Mouse (Mus musculus) embryonic facial prominence, embryonic 15.5 days (tissue): ENCODE results near the gene Prcd. TPM values are rescaled to one million over a fixed set of nuclear protein-coding genes. Genes with fewer than 3 reads are reported as not detected.
"Not testable (repeated sequence)": the region's sequence is repeated elsewhere in the genome, so short reads cannot be mapped to it uniquely, and the experiment has no call there.

Experiments
- ATAC-seq: fragments of 200-750 bp; cut with Nextera tagmentation; 2 replicates; pipeline ENCODE4 v1.8.0; 2017; ENCODE audit warnings: low read depth, moderate TSS enrichment; ENCODE audit not compliant: insufficient number of reproducible peaks, low FRiP score, low TSS enrichment
- H3K27ac ChIP-seq: fragments of 300-500 bp; sonication (generic); replicated peaks from 2 replicates; pipeline ENCODE4 v1.5.1; 2015; ENCODE audit warnings: mild to moderate bottlenecking, inconsistent platforms
- H3K27me3 ChIP-seq: fragments of 300-500 bp; sonication (generic); 2 replicates; pipeline ENCODE4 v1.6.1; 2015; ENCODE audit warnings: inconsistent platforms
- H3K36me3 ChIP-seq: fragments of 300-500 bp; sonication (generic); 2 replicates; pipeline ENCODE4 v1.6.1; 2015; ENCODE audit warnings: mild to moderate bottlenecking, inconsistent platforms
- H3K4me1 ChIP-seq: fragments of 300-500 bp; sonication (generic); 2 replicates; pipeline ENCODE4 v1.6.1; 2015; ENCODE audit warnings: inconsistent platforms
- H3K4me2 ChIP-seq: fragments of 300-500 bp; sonication (generic); replicated peaks from 2 replicates; pipeline ENCODE4 v1.6.1; 2015; ENCODE audit warnings: mild to moderate bottlenecking, inconsistent platforms
- H3K4me3 ChIP-seq: fragments of 300-500 bp; sonication (generic); replicated peaks from 2 replicates; pipeline ENCODE4 v1.5.1; 2015; ENCODE audit warnings: mild to moderate bottlenecking, inconsistent platforms
- H3K9ac ChIP-seq: fragments of 300-500 bp; sonication (generic); 2 replicates; pipeline ENCODE4 v1.6.1; 2015; ENCODE audit warnings: inconsistent platforms
- H3K9me3 ChIP-seq: fragments of 300-500 bp; sonication (generic); replicated peaks from 2 replicates; pipeline ENCODE4 v1.6.1; 2016; ENCODE audit warnings: inconsistent platforms
- WGBS: fragments of 180-500 bp; shearing (Covaris S2); methylation state at CpG from one replicate; pipeline ENCODE4 v1.1.7; 2015; 5-methylcytosine and 5-hydroxymethylcytosine counted together
- polyA plus RNA-seq: library from polyadenylated mRNA; unstranded; fragments of >200 nt; fragmentation: Nextera tagmentation; extraction: Ambion mirVana; gene quantifications from 2 replicates; pipeline ENCODE4 v1.2.1, GENCODE M21; 2015

Prcd gene
- polyA plus RNA-seq, 1 experiment from 2014 or later = 3.6 TPM

DNA sequence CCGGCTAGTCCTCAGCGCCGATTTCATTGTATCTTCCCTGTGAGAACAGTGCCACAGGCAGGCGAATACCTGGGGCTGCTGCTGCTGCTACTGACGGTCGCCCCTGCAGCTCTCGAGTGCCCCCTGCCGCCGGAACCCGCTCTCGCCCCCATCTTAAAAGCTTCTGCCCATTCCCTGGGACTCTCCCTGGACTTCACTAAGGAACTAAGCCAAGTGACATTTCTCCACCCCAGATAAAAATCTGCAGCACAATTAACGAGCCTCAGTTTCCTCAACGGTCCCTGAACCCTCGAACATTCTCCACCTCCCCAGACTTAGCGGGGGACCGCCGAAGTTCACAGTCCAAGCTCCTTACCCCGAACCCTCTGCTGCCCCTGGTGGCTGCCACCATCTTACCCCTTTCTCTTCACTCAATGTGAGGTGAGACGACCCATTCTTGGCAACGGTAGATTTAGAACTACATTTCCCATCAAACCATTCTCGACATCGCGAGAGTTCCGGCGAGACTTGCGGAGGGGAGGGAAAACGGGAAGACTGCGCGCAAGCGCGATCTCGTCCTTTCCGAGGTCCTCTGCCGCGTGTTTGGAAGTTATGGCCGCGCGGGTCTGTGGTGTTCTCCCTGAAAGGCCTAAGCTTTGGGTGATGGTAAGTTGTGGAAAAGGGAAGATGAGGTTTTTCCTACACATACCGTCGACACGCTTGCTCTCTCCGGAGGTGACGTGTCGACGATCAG is 17.9 kb downstream of the Prcd start:
- H3K4me2 ChIP-seq = peak overlapping the region; percentile 80
- H3K27me3 ChIP-seq = no peaks in the 10 kb centered on the region
- H3K27ac ChIP-seq = peak overlapping the region; percentile 71
- H3K9me3 ChIP-seq = no peaks in the 10 kb centered on the region
- peak overlapping the region; percentile 86 for H3K9ac ChIP-seq
- WGBS = under 1% methylated on average over 45 of the region's 45 CpGs
- H3K4me1 ChIP-seq = peaks cover 54% of the 10 kb centered on the region
- peak; percentile 88 for ATAC-seq
- peak overlapping the region; percentile 71 for H3K4me3 ChIP-seq
- H3K36me3 ChIP-seq = peaks cover 35% of the 10 kb centered on the region

DNA sequence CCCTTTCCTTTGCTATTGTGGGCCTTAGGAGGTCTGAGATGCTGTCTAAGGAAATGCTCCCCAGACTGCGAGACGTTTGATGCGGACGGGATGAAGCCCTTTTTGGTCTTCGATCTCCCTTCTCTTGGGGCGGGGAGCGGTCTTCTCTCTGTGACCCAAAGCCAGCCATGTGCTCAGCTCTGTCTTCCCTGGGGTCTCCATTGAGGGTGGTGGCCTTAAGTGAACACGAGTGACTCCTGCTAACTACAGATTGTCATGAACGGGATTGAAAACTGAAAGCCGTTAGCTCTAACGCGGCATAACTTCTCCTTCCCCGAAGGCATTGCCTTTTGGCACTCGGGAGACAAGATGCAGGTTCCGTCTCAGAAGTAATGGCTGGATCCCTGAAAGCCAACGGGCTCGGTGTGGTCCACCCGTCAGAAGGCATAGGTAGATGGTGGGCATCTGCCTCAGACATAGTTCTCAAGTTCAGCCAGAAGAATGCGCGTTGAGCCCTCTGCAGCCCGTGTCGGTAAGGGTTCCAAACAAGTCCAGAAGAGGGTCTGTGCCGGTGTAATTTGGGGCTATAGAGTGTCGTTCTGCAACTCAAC is 18.6 kb downstream of the Prcd start:
- under 1% methylated on average over 24 of the region's 24 CpGs for WGBS
- Histone ChIP-seq H3K4me2 (peak overlapping the region; percentile 80), H3K27me3 (no peaks in the 10 kb centered on the region), H3K4me3 (peak overlapping the region; percentile 71), H3K4me1 (peaks cover 54% of the 10 kb centered on the region), H3K27ac (peak overlapping the region; percentile 71), H3K36me3 (peaks cover 42% of the 10 kb centered on the region), H3K9ac (peak overlapping the region; percentile 86), H3K9me3 (no peaks in the 10 kb centered on the region)
- no peak for ATAC-seq

DNA sequence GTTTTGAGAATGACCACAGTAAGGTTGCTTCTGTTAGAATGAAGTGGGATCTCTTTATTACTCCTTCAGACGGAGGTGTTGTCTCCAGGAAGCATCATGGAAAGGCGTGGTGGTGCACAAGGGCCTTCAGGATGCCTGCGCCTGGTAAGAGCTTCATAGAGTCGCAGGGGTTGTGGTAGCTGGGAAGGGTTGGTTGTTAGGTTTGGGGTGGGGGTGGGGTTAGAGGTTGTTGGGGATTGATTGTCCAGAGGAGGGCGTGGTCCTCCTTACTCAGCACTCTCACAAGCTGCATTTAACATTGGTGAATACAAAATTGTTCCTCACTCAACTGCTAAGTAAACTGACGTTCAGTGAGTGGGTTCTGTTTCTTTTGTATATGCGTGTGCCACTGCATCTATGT is 19.3 kb downstream of the Prcd start:
- Histone ChIP-seq H3K4me2 (peak overlapping the region; percentile 80), H3K9ac (peak overlapping the region; percentile 86), H3K27me3 (no peaks in the 10 kb centered on the region), H3K4me1 (peaks cover 54% of the 10 kb centered on the region), H3K4me3 (peak overlapping the region; percentile 71), H3K36me3 (peaks cover 48% of the 10 kb centered on the region), H3K9me3 (no peaks in the 10 kb centered on the region), H3K27ac (0 out of 2 replicates have a peak overlapping the region, but pooled peaks have one; percentile 11)
- ATAC-seq = no peak
- WGBS = 19% methylated on average over 7 of the region's 7 CpGs

DNA sequence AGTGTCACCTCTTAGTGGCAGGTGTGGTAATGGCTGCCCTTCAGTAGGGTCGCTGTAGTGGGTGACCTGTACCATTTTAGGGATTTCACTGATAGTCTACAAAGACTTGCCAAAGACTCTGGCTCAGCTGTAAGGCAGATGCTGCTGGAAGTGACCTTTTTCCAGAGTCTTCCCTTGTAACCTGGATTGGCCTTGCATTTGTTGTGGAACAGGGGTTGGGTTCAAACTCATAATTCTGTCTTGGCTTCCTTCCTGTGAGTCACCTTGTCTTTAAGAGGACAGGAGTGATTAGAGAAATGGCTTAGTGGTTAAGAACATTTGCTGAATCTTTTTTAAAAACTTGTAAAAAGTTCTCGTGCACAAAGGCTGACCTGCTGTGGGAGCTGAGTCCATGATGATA is 20.1 kb downstream of the Prcd start:
- Histone ChIP-seq H3K27me3 (no peaks in the 10 kb centered on the region), H3K9ac (0 out of 2 replicates have a peak overlapping the region, but pooled peaks have one; percentile 86), H3K9me3 (no peaks in the 10 kb centered on the region), H3K4me1 (peaks cover 51% of the 10 kb centered on the region), H3K27ac (0 out of 2 replicates have a peak overlapping the region, but pooled peaks have one; percentile 22), H3K36me3 (peaks cover 51% of the 10 kb centered on the region), H3K4me3 (no peak overlapping the region), H3K4me2 (peak overlapping the region; percentile 80)
- ATAC-seq = no peak
- 86% methylated on average over 2 of the region's 2 CpGs for WGBS

DNA sequence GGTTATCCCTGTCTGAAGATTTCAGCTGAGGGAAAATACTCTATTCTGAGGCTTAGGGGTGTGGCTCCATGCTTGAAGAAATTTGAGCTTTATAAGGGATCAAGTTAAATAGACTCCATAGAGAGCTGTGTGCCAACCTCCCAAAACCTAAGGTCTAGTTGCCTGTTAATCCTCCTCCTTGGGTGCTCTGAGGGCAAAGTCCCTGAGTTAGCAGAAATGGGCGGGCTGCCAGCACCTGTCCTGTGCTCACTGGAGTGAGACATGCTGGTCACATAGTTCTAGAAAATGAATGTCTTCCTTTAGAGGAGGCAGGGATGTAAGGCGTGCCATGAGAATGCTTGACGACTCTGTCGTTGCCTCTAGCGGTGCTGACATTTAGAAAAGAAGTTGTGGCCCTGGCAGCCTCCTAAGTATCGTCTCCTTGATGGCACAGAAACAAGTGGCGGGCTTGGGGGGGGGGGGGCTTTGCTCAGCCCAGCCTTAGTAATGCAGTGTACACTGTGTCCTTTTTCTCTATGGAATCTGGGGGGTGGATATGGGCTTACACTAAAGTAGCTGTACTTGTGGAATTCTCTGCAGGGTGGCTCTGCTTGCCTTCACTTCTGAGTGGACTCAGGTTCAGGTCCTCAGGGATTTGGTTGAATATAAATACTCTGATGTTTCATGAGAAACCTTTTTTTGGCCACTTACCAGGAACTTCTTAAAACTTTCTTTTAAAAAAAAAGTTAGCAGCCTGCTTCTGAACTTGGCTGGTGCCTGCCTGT is 21.5 kb downstream of the Prcd start:
- Histone ChIP-seq H3K4me3 (no peak overlapping the region), H3K27me3 (no peaks in the 10 kb centered on the region), H3K27ac (no peak overlapping the region), H3K4me1 (peaks cover 38% of the 10 kb centered on the region), H3K36me3 (peaks cover 63% of the 10 kb centered on the region), H3K4me2 (no peak overlapping the region), H3K9me3 (no peaks in the 10 kb centered on the region), H3K9ac (no peak overlapping the region)
- 58% methylated on average over 7 of the region's 7 CpGs for WGBS
- ATAC-seq = no peak

DNA sequence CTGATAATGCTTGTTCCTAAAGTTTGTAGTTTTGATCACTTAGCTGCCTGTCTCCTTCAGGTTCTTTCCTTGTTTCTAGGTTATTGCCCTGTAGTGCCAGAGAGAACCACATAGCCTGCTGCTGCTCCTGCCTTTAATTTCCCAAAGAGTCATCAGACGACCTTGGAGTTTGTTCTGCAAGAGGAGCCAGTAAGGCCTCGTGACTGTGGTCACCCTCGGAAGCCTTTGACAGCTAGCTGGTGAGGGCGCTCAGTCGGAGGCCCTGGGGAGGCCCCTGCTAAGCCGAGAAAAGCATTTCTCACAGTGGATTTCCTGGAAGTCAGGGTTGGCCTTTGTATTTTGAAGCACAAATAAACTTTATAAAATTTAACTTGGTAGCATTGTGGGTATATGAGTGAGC is 22.1 kb downstream of the Prcd start:
- 79% methylated on average over 6 of the region's 6 CpGs for WGBS
- not testable (repeated sequence) for H3K9ac ChIP-seq, H3K27me3 ChIP-seq, ATAC-seq, H3K9me3 ChIP-seq, H3K4me2 ChIP-seq, H3K27ac ChIP-seq, H3K4me3 ChIP-seq
- peaks cover 63% of the 10 kb centered on the region for H3K36me3 ChIP-seq
- peaks cover 33% of the 10 kb centered on the region for H3K4me1 ChIP-seq

DNA sequence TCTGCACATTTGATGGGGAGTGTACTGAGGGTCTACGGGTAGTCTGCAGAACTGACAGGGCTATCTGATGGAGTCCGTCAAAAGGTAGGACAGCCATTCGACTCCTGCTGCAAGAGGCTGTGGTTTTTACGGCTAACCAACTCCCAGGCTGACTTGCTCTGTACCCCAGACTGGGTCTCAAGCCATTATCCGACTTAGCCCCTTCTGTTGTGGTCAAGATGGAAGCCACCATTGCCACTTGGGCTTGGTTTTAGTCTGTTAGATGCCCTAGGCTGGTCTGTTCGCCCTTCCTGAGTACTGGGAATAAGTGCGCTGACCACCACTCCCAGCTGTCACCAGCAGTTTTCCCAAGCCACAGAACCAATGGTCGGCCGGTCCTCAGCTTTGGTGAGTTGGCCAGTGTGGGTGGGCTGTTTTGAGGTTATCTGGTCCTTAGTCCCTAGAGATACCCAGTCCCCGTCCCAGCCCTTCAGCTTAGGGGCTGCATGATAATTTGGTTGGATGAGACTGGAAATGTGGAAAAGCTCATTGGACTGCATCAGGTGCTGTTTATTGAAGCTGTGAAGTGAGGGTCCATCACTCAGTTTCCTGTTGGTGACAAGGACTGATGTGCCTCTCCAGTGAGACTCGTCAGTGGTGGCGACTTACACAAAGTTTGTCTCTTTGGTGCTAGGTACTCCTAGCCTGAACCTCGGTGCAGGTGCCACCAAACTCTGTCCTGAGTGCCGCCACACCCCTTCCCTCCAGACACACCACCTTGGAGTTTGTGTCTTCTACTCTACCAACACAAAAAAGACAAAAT is 23.0 kb downstream of the Prcd start:
- Histone ChIP-seq H3K27me3 (no peaks in the 10 kb centered on the region), H3K36me3 (peaks cover 63% of the 10 kb centered on the region), H3K9me3 (no peaks in the 10 kb centered on the region), H3K27ac (no peak overlapping the region), H3K4me2 (no peak overlapping the region), H3K4me1 (peaks cover 24% of the 10 kb centered on the region), H3K9ac (no peak overlapping the region), H3K4me3 (no peak overlapping the region)
- ATAC-seq = no peak
- 86% methylated on average over 14 of the region's 14 CpGs for WGBS

DNA sequence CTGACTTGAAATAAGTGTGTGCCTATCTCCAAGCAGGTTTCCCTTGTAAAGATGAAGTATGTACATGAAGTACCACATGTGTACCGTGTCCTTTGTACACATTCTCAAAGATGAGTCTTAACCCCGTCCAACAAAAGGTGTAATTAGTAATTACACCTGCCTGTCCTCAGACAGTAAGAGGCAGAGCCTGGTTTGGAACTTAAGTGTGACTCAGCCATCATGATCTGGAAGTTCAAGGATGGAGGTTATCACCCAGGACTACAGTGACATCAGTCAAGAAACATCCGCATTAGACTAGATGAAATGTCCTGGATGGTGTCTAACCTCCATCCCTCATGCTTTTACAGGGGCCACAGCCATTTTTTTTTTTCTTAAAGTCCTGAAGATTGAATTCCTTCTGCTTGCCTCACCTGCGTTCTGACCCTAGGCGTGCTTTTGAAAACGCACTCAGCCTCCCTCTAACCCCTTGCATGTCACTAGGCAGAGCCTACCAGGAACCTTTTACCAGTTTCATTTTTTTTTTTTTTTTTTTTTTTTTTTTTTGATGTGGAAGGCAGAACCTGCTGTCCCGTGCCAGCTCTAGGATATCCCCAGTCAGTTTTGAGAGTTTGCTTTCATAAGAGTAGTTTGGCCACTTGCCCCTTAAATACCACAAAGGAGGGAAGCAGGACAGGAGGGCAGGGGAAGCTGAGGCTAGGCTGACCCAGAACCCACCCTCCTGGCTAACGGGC is 24.5 kb downstream of the Prcd start:
- peaks cover 63% of the 10 kb centered on the region for H3K36me3 ChIP-seq
- H3K27me3 ChIP-seq = no peaks in the 10 kb centered on the region
- no peak for ATAC-seq
- H3K9me3 ChIP-seq = no peaks in the 10 kb centered on the region
- no peak overlapping the region for H3K4me3 ChIP-seq
- H3K4me1 ChIP-seq = peaks cover 30% of the 10 kb centered on the region
- WGBS = 75% methylated on average over 8 of the region's 8 CpGs
- H3K9ac ChIP-seq = no peak overlapping the region
- H3K27ac ChIP-seq = no peak overlapping the region
- H3K4me2 ChIP-seq = no peak overlapping the region

DNA sequence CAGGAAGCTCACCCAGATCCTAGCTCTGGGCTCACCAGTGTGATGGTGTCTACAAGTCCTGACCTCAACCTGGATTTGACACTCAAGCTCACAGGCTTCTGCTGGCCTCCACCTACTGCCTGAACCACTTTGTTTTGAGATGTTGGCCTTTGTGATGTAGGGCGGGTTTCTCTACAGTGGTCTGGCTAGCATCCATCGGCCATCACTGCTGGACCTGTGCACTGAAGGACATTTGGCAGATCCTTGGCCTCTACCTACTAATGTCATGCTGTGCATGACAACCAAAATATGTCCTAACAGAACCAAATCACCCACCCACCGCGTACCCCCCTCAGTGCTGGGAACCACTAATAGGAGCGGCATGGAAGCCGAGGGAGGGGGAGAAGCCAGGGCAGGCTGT is 25.8 kb downstream of the Prcd start:
- H3K4me1 ChIP-seq = peaks cover 22% of the 10 kb centered on the region
- H3K9me3 ChIP-seq = no peaks in the 10 kb centered on the region
- WGBS = 86% methylated on average over 6 of the region's 6 CpGs
- H3K36me3 ChIP-seq = peaks cover 51% of the 10 kb centered on the region
- H3K4me3 ChIP-seq = no peak overlapping the region
- no peak overlapping the region for H3K27ac ChIP-seq
- no peak overlapping the region for H3K4me2 ChIP-seq
- no peak overlapping the region for H3K9ac ChIP-seq
- ATAC-seq = no peak
- no peaks in the 10 kb centered on the region for H3K27me3 ChIP-seq

DNA sequence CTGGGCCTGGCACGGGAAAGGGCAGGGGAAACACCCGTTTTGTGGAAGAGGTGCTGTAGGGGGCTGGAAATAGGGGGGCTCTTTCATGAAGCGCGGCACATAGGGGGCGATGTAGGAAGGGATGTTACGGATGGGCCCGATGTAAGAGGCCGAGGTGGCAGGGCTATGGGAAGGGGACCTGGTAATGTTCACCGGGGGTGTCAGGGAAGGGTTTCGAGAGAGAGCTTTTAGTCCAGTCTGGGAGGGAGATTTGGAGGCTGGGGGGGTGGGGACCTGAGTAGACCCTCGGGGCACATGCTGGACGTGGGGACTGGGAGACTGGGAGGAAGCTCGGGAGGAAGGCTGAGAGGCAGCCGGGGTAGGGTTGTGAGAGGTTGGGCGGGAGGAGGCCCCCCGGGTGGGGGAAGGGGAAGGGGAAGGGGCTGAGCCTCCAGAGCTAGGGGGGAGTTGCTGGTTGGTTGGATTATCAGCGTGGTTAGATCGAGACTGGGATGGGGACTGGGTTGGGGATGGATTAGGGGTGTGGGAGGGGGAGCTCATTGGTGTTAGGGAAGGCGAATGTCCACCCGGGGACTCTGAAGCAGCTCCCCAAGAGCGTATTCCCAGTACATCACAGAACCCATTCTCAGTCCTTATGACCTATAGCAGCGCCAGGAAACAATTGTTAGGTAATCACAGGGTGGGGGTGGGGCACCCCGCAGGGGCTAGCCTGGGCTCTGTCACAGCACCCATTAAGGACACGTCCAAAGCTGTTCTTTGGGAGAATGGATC is 27.2 kb downstream of the Prcd start:
- Histone ChIP-seq H3K27me3 (no peaks in the 10 kb centered on the region), H3K9me3 (no peaks in the 10 kb centered on the region), H3K4me2 (no peak overlapping the region), H3K4me3 (no peak overlapping the region), H3K9ac (no peak overlapping the region), H3K4me1 (peaks cover 15% of the 10 kb centered on the region; the same call in 1 of the 2 replicates), H3K27ac (no peak overlapping the region), H3K36me3 (peaks cover 42% of the 10 kb centered on the region)
- no peak for ATAC-seq
- 66% methylated on average over 24 of the region's 24 CpGs for WGBS
